Mouse (Mus musculus) limb, embryonic 15.5 days (tissue): ENCODE results near the gene Rc3h2. TPM values are rescaled to one million over a fixed set of nuclear protein-coding genes. Genes with fewer than 3 reads are reported as not detected.

Source experiments
- polyA plus RNA-seq: library from polyadenylated mRNA; unstranded; fragments of >200 nt; fragmentation: Nextera tagmentation; extraction: Ambion mirVana; gene quantifications from 2 replicates; pipeline ENCODE4 v1.2.1, GENCODE M21; 2015

Gene Rc3h2
- polyA plus RNA-seq, 1 experiment from 2014 or later, result 14.1 TPM

Other genes starting within 250 kb of the Rc3h2 start
- gene Olfr365, start 234.7 kb downstream of the Rc3h2 start, polyA plus RNA-seq, result not detected in 2 replicates
- gene Olfr366, start 211.3 kb downstream of the Rc3h2 start, polyA plus RNA-seq, result not detected in 2 replicates
- gene Olfr368, start 96.4 kb downstream of the Rc3h2 start, polyA plus RNA-seq, result not detected in 2 replicates
- 38.5 TPM in 2 replicates for gene Pdcl, start 63.6 kb downstream of the Rc3h2 start, polyA plus RNA-seq
- 6.0 and 6.2 TPM in 2 replicates for gene Zbtb26, start 20.2 kb upstream of the Rc3h2 start, polyA plus RNA-seq
- 5.3 and 8.3 TPM in 2 replicates for gene Zbtb6, start 20.3 kb upstream of the Rc3h2 start, polyA plus RNA-seq
- gene Rabgap1, start 20.4 kb upstream of the Rc3h2 start, polyA plus RNA-seq, result 42.2 and 45.1 TPM in 2 replicates
- 0.84 and 1.2 TPM in 2 replicates for gene Gpr21, start 93.4 kb upstream of the Rc3h2 start, polyA plus RNA-seq